Mouse (Mus musculus): Measurements from ENCODE around the gene Tmem132d.

- no peak for TF ChIP-seq EP300 (IDR thresholded peaks at IDR 0.05; ENCODE audit: low read depth)
- no peak for TF ChIP-seq CTCF (IDR thresholded peaks at IDR 0.05; ENCODE audit: low read depth)
Measured at GRCm38 (mm10) chr5:127815292-127815691, 617.6 kb downstream of the Tmem132d start.
